ENCODE assay signal across 16 mouse cellular contexts in genomic region chr8:47392290-47392689, GRCm38 (mm10). TPM values are rescaled to one million over a fixed set of nuclear protein-coding genes. Genes with fewer than 3 reads are reported as not detected.
DNase-seq lines count a peak whose midpoint lies in the region; ATAC-seq and TF ChIP-seq lines count a peak whose summit lies in the region.
"Had no signal": no experiment of that assay in that cellular context is flagged by ENCODE, and none has a peak within 500 bp of the region (broad histone marks: within the 10 kb centered on the region; RNA-seq: fewer than 3 reads in every experiment).

No protein-coding gene starts in this region.

- DNase-seq in hindbrain, postnatal 0 days (ENCODE audit: low spot score), result peak; percentile 26
- DNase-seq in hindbrain, embryonic 10.5 days (ENCODE audit: low spot score), result no peak
- DNase-seq in kidney, postnatal 4 days, result peak; percentile 45 to 61
- no peak for DNase-seq in embryo, embryonic 10 days (ENCODE audit: low spot score)
- DNase-seq in liver, postnatal 0 days, result no peak
- DNase-seq: adrenal gland, postnatal 14 days; cerebellum, postnatal 36 days; forebrain, postnatal 0 days; gastrocnemius, postnatal 14 days; heart, postnatal 4 days; midbrain, embryonic 14.5 days; thymus, postnatal 4 days had no signal

- H3K4me2 ChIP-seq in hindbrain, postnatal 0 days (ENCODE audit: low read depth, low read length), result peak overlapping the region; percentile 27
- H3K4me2 ChIP-seq in embryonic facial prominence, embryonic 15.5 days (replicated peaks), result peak overlapping the region; percentile 28
- H3K4me2 ChIP-seq in liver, postnatal 0 days (ENCODE audit: low read depth, low read length), result no peak overlapping the region
- H3K4me2 ChIP-seq: neural tube, embryonic 12.5 days had no signal

- no peak for TF ChIP-seq EP300 in ES-Bruce4 (IDR thresholded peaks at IDR 0.05; ENCODE audit: insufficient read depth, low read depth, low read length)
- TF ChIP-seq EP300 in liver, postnatal 0 days (IDR thresholded peaks at IDR 0.05; ENCODE audit: low read depth), result no peak

- H3K27ac ChIP-seq in hindbrain, postnatal 0 days, result no peak overlapping the region
- no peak overlapping the region for H3K27ac ChIP-seq in hindbrain, embryonic 10.5 days
- H3K27ac ChIP-seq in ES-Bruce4 (ENCODE audit: insufficient read depth, low read length), result no peak overlapping the region
- 0 out of 2 replicates have a peak overlapping the region, but pooled peaks have one; percentile 7 for H3K27ac ChIP-seq in embryonic facial prominence, embryonic 15.5 days (replicated peaks)
- H3K27ac ChIP-seq in liver, postnatal 0 days (ENCODE audit: low read depth), result no peak overlapping the region
- H3K27ac ChIP-seq: liver, embryonic 14.5 days; neural tube, embryonic 12.5 days had no signal

- H3K9me3 ChIP-seq in hindbrain, postnatal 0 days (ENCODE audit: low read length), result no peaks in the 10 kb centered on the region
- H3K9me3 ChIP-seq in hindbrain, embryonic 10.5 days, result no peaks in the 10 kb centered on the region
- H3K9me3 ChIP-seq in ES-Bruce4 (replicated peaks; ENCODE audit: control insufficient read depth, insufficient read depth, low read length, poor library complexity, severe bottlenecking), result no peaks in the 10 kb centered on the region
- no peaks in the 10 kb centered on the region for H3K9me3 ChIP-seq in embryonic facial prominence, embryonic 15.5 days (replicated peaks)
- no peaks in the 10 kb centered on the region for H3K9me3 ChIP-seq in liver, postnatal 0 days (ENCODE audit: low read length)
- H3K9me3 ChIP-seq: neural tube, embryonic 12.5 days had no signal

- no peak for TF ChIP-seq CTCF in hindbrain, postnatal 0 days (IDR thresholded peaks at IDR 0.05; ENCODE audit: low read depth)
- TF ChIP-seq CTCF in ES-Bruce4 (IDR thresholded peaks at IDR 0.05; ENCODE audit: low read depth, low read length), result no peak
- TF ChIP-seq CTCF in liver, postnatal 0 days (IDR thresholded peaks at IDR 0.05; ENCODE audit: low read depth), result no peak

- H3K4me1 ChIP-seq in hindbrain, postnatal 0 days (ENCODE audit: insufficient read depth, low read length), result no peaks in the 10 kb centered on the region
- H3K4me1 ChIP-seq in hindbrain, embryonic 10.5 days (replicated peaks), result no peaks in the 10 kb centered on the region
- peaks cover 2% of the 10 kb centered on the region for H3K4me1 ChIP-seq in ES-Bruce4 (ENCODE audit: control insufficient read depth, insufficient read depth, low read length)
- H3K4me1 ChIP-seq in embryonic facial prominence, embryonic 15.5 days, result 0 out of 2 replicates have a peak, but pooled peaks cover 4% of the 10 kb centered on the region
- H3K4me1 ChIP-seq in liver, postnatal 0 days (ENCODE audit: insufficient read depth), result no peaks in the 10 kb centered on the region
- H3K4me1 ChIP-seq: neural tube, embryonic 12.5 days had no signal

- no peaks in the 10 kb centered on the region for H3K36me3 ChIP-seq in hindbrain, postnatal 0 days (ENCODE audit: insufficient read depth, low read length)
- H3K36me3 ChIP-seq in hindbrain, embryonic 10.5 days, result no peaks in the 10 kb centered on the region
- H3K36me3 ChIP-seq in ES-Bruce4 (ENCODE audit: control insufficient read depth, insufficient read depth, low read length, poor library complexity, severe bottlenecking), result no peaks in the 10 kb centered on the region
- H3K36me3 ChIP-seq in embryonic facial prominence, embryonic 15.5 days, result no peaks in the 10 kb centered on the region
- H3K36me3 ChIP-seq in liver, postnatal 0 days (replicated peaks; ENCODE audit: insufficient read depth, low read length), result no peaks in the 10 kb centered on the region
- H3K36me3 ChIP-seq: neural tube, embryonic 12.5 days had no signal

- no peak for TF ChIP-seq POLR2A in ES-Bruce4 (IDR thresholded peaks at IDR 0.05; ENCODE audit: insufficient read depth, low read length)

- H3K4me3 ChIP-seq in hindbrain, postnatal 0 days (ENCODE audit: low read length), result no peak overlapping the region
- no peak overlapping the region for H3K4me3 ChIP-seq in hindbrain, embryonic 10.5 days
- peak overlapping the region; percentile 3; the same call in 1 of the 2 replicates for H3K4me3 ChIP-seq in ES-Bruce4 (ENCODE audit: low read depth, low read length)
- H3K4me3 ChIP-seq in embryonic facial prominence, embryonic 15.5 days (replicated peaks), result peak overlapping the region; percentile 3; the same call in 1 of the 2 replicates
- no peak overlapping the region for H3K4me3 ChIP-seq in liver, postnatal 0 days (ENCODE audit: low read depth, low read length)
- H3K4me3 ChIP-seq: neural tube, embryonic 12.5 days had no signal

- 57% methylated on average over 18 of the region's 18 CpGs for WGBS in hindbrain, postnatal 0 days
- 83% methylated on average over 18 of the region's 18 CpGs for WGBS in hindbrain, embryonic 10.5 days
- 58% methylated on average over 18 of the region's 18 CpGs for WGBS in embryonic facial prominence, embryonic 15.5 days
- 86% methylated on average over 18 of the region's 18 CpGs for WGBS in liver, postnatal 0 days (ENCODE audit: insufficient replicate concordance)

- no peaks in the 10 kb centered on the region for H3K27me3 ChIP-seq in hindbrain, postnatal 0 days (ENCODE audit: insufficient read depth, low read length)
- no peaks in the 10 kb centered on the region for H3K27me3 ChIP-seq in hindbrain, embryonic 10.5 days (ENCODE audit: insufficient read depth, poor library complexity, severe bottlenecking)
- H3K27me3 ChIP-seq in ES-Bruce4 (ENCODE audit: control insufficient read depth, insufficient read depth, low read length, poor library complexity, severe bottlenecking), result no peaks in the 10 kb centered on the region
- H3K27me3 ChIP-seq in embryonic facial prominence, embryonic 15.5 days, result no peaks in the 10 kb centered on the region
- H3K27me3 ChIP-seq in liver, postnatal 0 days (ENCODE audit: insufficient read depth, low read length), result no peaks in the 10 kb centered on the region
- H3K27me3 ChIP-seq: neural tube, embryonic 12.5 days had no signal

- H3K9ac ChIP-seq in hindbrain, postnatal 0 days (replicated peaks; ENCODE audit: low read length), result no peak overlapping the region
- 0 out of 2 replicates have a peak overlapping the region, but pooled peaks have one; percentile 0 for H3K9ac ChIP-seq in ES-Bruce4 (ENCODE audit: low read depth, poor library complexity, severe bottlenecking)
- no peak overlapping the region for H3K9ac ChIP-seq in embryonic facial prominence, embryonic 15.5 days
- H3K9ac ChIP-seq in liver, postnatal 0 days (replicated peaks), result no peak overlapping the region
- H3K9ac ChIP-seq: forebrain, postnatal 0 days; liver, embryonic 14.5 days; neural tube, embryonic 12.5 days had no signal

- ATAC-seq in hindbrain, postnatal 0 days, result peak; percentile 68; the same call in 1 of the 2 replicates
- no peak for ATAC-seq in embryonic facial prominence, embryonic 15.5 days (ENCODE audit: insufficient number of reproducible peaks, low FRiP score, low TSS enrichment, low read depth)
- no peak for ATAC-seq in liver, postnatal 0 days
- ATAC-seq: forebrain, postnatal 0 days had no signal

RNA-seq across cellular contexts. Expression of gene Stox2, which starts 53.9 kb away (rescaled TPM):
- total RNA-seq in hindbrain, postnatal 0 days (2014; rRNA removed), result 94.5 and 101 TPM in 2 replicates
- polyA plus RNA-seq in hindbrain, postnatal 0 days (2015; fragmentation: Nextera tagmentation; extraction: Ambion mirVana), result 36.3 and 36.7 TPM in 2 replicates
- 18.4 and 23.2 TPM in 2 replicates for polyA plus RNA-seq in hindbrain, embryonic 10.5 days (2016; fragmentation: Nextera tagmentation; extraction: Ambion mirVana)
- polyA plus RNA-seq in ES-Bruce4 (2011; ENCODE audit: insufficient read depth, insufficient read length, low read depth, missing spikeins), result 5.1 and 6.0 TPM in 2 replicates
- 18.9 and 20.4 TPM in 2 replicates for polyA plus RNA-seq in embryonic facial prominence, embryonic 15.5 days (2015; fragmentation: Nextera tagmentation; extraction: Ambion mirVana)
- polyA plus RNA-seq in liver, postnatal 0 days (2015; fragmentation: Nextera tagmentation; extraction: Ambion mirVana), result 0.51 and 0.54 TPM in 2 replicates

Comparison
In these comparisons a context has a peak if more than half of its experiments do, and no peak if none do; other contexts are left out.
1. DNase-seq: peak in hindbrain, postnatal 0 days (single experiment) and kidney, postnatal 4 days (2 of 2); none in hindbrain, embryonic 10.5 days (single experiment), embryo, embryonic 10 days (single experiment) and liver, postnatal 0 days (single experiment).
2. H3K4me3 ChIP-seq: peak in ES-Bruce4 (single experiment) and embryonic facial prominence, embryonic 15.5 days (single experiment); none in hindbrain, postnatal 0 days (single experiment), hindbrain, embryonic 10.5 days (single experiment) and liver, postnatal 0 days (single experiment).